Mouse (Mus musculus): ENCODE results near the gene Thada. TPM values are rescaled to one million over a fixed set of nuclear protein-coding genes. Genes with fewer than 3 reads are reported as not detected.

Gene Thada
- total and polyA plus RNA-seq, 2 experiments from 2014 or later = 4.3 to 12.2 TPM

DNA sequence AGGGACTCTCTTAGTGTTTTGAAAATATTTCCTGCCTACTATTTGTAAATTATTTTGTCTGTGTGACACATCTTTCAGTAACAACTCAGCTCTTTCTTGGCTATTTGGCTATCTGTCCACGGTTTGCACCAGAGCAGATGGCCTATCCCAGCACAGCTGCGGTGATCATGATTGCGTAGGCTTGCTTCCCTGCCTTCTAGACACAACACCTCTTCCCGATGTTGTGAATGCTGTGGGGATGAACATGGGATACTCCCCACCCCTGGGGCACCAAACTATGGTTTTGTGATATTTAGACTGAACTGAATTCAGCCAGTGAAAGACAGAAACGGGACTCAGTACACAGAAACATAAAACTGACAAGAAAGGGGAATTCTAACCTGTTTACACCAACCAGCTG, 144.7 kb downstream of the Thada start:
- no peak for TF ChIP-seq CTCF (IDR thresholded peaks at IDR 0.05)
- no peaks in the 10 kb centered on the region for H3K36me3 ChIP-seq (ENCODE audit: insufficient read depth, low read length)
- no peak overlapping the region for H3K27ac ChIP-seq (ENCODE audit: low read depth, low read length)
- no peak overlapping the region for H3K4me3 ChIP-seq (ENCODE audit: low read depth, low read length)
- WGBS = 90% methylated on average over 5 of the region's 5 CpGs
- H3K4me2 ChIP-seq (ENCODE audit: low read depth, low read length, poor library complexity, severe bottlenecking) = no peak overlapping the region
- H3K27me3 ChIP-seq (ENCODE audit: insufficient read depth, low read length) = no peaks in the 10 kb centered on the region
- H3K9me3 ChIP-seq (ENCODE audit: low read length) = no peaks in the 10 kb centered on the region
- no peak overlapping the region for H3K9ac ChIP-seq (replicated peaks; ENCODE audit: low read length, poor library complexity, severe bottlenecking)
- no peaks in the 10 kb centered on the region for H3K4me1 ChIP-seq (ENCODE audit: insufficient read depth, low read length)
- DNase-seq (ENCODE audit: low spot score) (no peak), ATAC-seq (ENCODE audit: low FRiP score) (no peak)

DNA sequence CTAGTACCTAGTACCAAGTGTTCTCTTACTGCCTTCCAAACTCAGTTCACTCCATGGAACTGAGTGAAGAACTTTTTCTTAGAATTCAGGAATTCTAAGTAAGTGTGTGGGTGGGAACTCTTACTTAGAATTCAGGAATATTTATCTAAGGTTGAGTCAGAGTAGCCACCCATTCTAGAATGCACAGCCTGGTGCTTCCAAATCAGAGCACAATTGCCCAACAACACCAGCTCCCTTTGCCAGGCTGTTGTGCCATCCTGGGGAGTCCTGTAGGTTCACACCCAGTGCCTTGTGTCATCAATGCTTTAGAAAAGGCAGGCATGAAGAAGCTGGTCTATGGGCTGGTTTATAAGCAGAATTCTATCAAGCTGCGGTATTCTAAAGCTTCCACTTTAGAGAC, 145.4 kb downstream of the Thada start:
- DNase-seq (ENCODE audit: low spot score) (no peak), ATAC-seq (ENCODE audit: low FRiP score) (no peak)
- TF ChIP-seq CTCF (IDR thresholded peaks at IDR 0.05) = no peak
- H3K27me3 ChIP-seq (ENCODE audit: insufficient read depth, low read length) = no peaks in the 10 kb centered on the region
- H3K36me3 ChIP-seq (ENCODE audit: insufficient read depth, low read length) = no peaks in the 10 kb centered on the region
- no peak overlapping the region for H3K27ac ChIP-seq (ENCODE audit: low read depth, low read length)
- 92% methylated on average over 1 of the region's 1 CpGs for WGBS
- no peak overlapping the region for H3K4me3 ChIP-seq (ENCODE audit: low read depth, low read length)
- H3K4me1 ChIP-seq (ENCODE audit: insufficient read depth, low read length) = no peaks in the 10 kb centered on the region
- no peaks in the 10 kb centered on the region for H3K9me3 ChIP-seq (ENCODE audit: low read length)
- H3K4me2 ChIP-seq (ENCODE audit: low read depth, low read length, poor library complexity, severe bottlenecking) = no peak overlapping the region
- no peak overlapping the region for H3K9ac ChIP-seq (replicated peaks; ENCODE audit: low read length, poor library complexity, severe bottlenecking)

DNA sequence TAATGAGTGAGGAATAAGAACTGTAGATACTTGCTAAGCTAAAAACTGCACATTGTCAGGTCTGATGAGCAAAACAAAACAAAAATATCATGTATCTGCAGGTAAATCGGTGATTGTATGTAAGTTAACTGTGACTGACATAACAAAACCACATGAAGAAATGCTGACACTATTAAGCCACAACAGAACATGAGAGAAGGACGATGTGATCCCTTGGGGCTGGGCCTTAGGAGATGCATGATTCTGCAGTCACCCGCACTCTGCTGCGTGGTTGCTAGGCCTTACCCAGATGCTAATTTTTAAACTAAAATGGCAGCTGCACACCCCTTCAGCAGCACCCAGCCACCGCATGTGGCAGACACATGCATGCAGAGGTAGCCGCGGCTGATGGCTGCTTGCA, 151.7 kb downstream of the Thada start:
- Histone ChIP-seq H3K36me3 (ENCODE audit: insufficient read depth, low read length) (peaks cover 3% of the 10 kb centered on the region; the same call in 1 of the 2 replicates), H3K4me2 (ENCODE audit: low read depth, low read length, poor library complexity, severe bottlenecking) (no peak overlapping the region), H3K9ac (replicated peaks; ENCODE audit: low read length, poor library complexity, severe bottlenecking) (no peak overlapping the region), H3K4me3 (ENCODE audit: low read depth, low read length) (no peak overlapping the region), H3K4me1 (ENCODE audit: insufficient read depth, low read length) (no peaks in the 10 kb centered on the region), H3K27ac (ENCODE audit: low read depth, low read length) (no peak overlapping the region), H3K27me3 (ENCODE audit: insufficient read depth, low read length) (no peaks in the 10 kb centered on the region), H3K9me3 (ENCODE audit: low read length) (no peaks in the 10 kb centered on the region)
- ATAC-seq (ENCODE audit: low FRiP score) (no peak), DNase-seq (ENCODE audit: low spot score) (no peak)
- TF ChIP-seq CTCF (IDR thresholded peaks at IDR 0.05) = no peak
- 90% methylated on average over 7 of the region's 7 CpGs for WGBS

DNA sequence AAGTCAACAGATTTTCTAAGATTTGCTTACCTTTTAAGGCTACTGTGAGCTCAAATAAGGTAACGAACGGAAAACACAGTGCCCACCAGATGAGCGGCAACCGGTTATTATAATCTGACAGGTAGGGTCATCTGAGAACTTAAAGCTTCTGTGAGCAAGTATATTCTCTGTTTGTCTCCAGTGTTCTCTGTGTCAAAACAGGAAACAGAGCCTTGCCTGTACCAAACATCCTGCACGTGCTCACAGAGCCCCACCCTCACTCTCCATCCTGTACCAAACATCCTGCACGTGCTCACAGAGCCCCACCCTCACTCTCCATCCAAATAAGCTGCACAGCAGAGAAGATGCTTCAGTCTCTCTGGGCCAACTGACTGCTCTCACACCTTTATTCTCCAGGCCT, 152.5 kb downstream of the Thada start:
- Histone ChIP-seq H3K4me3 (ENCODE audit: low read depth, low read length) (no peak overlapping the region), H3K4me2 (ENCODE audit: low read depth, low read length, poor library complexity, severe bottlenecking) (no peak overlapping the region), H3K27ac (ENCODE audit: low read depth, low read length) (no peak overlapping the region), H3K27me3 (ENCODE audit: insufficient read depth, low read length) (no peaks in the 10 kb centered on the region), H3K4me1 (ENCODE audit: insufficient read depth, low read length) (no peaks in the 10 kb centered on the region), H3K9ac (replicated peaks; ENCODE audit: low read length, poor library complexity, severe bottlenecking) (no peak overlapping the region), H3K9me3 (ENCODE audit: low read length) (no peaks in the 10 kb centered on the region), H3K36me3 (ENCODE audit: insufficient read depth, low read length) (peaks cover 11% of the 10 kb centered on the region)
- no peak for DNase-seq (ENCODE audit: low spot score)
- 94% methylated on average over 6 of the region's 6 CpGs for WGBS
- ATAC-seq (ENCODE audit: low FRiP score) = no peak
- TF ChIP-seq CTCF (IDR thresholded peaks at IDR 0.05) = no peak

DNA sequence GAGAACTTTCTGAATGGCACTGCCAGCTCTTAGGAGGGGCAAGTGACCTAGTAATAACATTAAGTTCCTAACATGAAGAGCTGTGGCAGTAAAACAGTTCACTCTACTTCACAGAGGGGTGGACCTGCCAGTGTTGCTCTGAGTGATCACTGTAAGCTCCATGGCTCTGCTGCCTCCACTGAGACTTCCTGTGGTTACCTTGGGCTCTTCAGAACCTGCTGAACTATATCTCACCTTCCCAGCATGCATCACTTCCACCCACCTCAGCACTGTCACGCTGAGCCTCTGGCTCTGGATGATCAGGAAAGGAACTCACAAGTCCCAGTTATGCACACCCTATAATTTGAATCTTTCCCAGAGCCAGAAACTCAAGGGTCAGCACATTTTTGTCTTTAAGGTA, 159.9 kb downstream of the Thada start:
- Histone ChIP-seq H3K27me3 (ENCODE audit: insufficient read depth, low read length) (no peaks in the 10 kb centered on the region), H3K9me3 (ENCODE audit: low read length) (no peaks in the 10 kb centered on the region), H3K36me3 (ENCODE audit: insufficient read depth, low read length) (peaks cover 18% of the 10 kb centered on the region), H3K4me2 (ENCODE audit: low read depth, low read length, poor library complexity, severe bottlenecking) (no peak overlapping the region), H3K4me1 (ENCODE audit: insufficient read depth, low read length) (no peaks in the 10 kb centered on the region), H3K27ac (ENCODE audit: low read depth, low read length) (no peak overlapping the region), H3K9ac (replicated peaks; ENCODE audit: low read length, poor library complexity, severe bottlenecking) (no peak overlapping the region), H3K4me3 (ENCODE audit: low read depth, low read length) (no peak overlapping the region)
- DNase-seq (ENCODE audit: low spot score) (no peak), ATAC-seq (ENCODE audit: low FRiP score) (no peak)
- WGBS = 81% methylated on average over 1 of the region's 1 CpGs
- no peak for TF ChIP-seq CTCF (IDR thresholded peaks at IDR 0.05)

DNA sequence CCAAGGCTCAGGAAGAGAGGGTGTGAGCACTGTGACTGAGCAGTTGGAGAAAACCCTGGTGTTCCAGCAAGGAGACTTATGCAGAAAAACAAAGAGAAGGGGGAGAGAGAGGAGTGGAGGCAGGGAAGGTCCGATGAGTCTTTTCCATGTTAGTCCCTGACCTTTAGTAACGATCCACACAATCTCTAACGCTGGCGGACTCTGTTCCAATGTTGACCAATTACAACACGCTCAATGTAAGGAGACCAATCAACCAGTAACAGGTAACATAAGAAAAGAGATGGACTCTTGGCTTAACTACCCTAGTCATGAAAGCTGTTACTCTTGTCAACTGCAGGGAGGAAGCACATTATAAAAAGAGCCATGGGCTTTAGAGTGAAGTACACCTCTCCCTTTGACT, 160.9 kb downstream of the Thada start:
- Histone ChIP-seq H3K4me1 (ENCODE audit: insufficient read depth, low read length) (no peaks in the 10 kb centered on the region), H3K9me3 (ENCODE audit: low read length) (no peaks in the 10 kb centered on the region), H3K27ac (ENCODE audit: low read depth, low read length) (no peak overlapping the region), H3K4me3 (ENCODE audit: low read depth, low read length) (no peak overlapping the region), H3K9ac (replicated peaks; ENCODE audit: low read length, poor library complexity, severe bottlenecking) (no peak overlapping the region), H3K27me3 (ENCODE audit: insufficient read depth, low read length) (no peaks in the 10 kb centered on the region), H3K4me2 (ENCODE audit: low read depth, low read length, poor library complexity, severe bottlenecking) (no peak overlapping the region), H3K36me3 (ENCODE audit: insufficient read depth, low read length) (peaks cover 18% of the 10 kb centered on the region)
- ATAC-seq (ENCODE audit: low FRiP score) (no peak), DNase-seq (ENCODE audit: low spot score) (no peak)
- 98% methylated on average over 5 of the region's 5 CpGs for WGBS
- no peak for TF ChIP-seq CTCF (IDR thresholded peaks at IDR 0.05)

All from midbrain, postnatal 0 days (tissue).